Comparison of ENCODE assay signal across 26 mouse cellular contexts in the genomic region with DNA sequence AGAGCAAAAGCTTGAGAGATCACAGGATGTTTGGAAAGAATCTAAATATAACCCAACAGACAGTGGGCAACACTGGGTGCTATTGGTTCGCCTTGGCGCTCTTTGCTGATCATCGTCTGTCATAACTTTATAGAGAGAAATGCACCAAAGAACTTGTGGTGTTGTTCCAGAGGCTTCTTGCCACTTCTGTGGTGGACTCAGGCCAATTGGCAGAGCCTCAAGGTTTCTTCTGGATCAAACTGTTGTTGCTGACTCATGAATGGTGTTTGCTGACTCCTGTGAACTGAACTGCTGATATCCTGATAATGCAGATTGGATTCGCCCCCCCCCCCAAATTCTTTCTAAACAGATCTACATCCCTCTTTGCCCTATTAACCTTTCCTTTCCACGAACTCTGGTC. TPM values are rescaled to one million over a fixed set of nuclear protein-coding genes. Genes with fewer than 3 reads are reported as not detected.
DNase-seq lines count a peak whose midpoint lies in the region; ATAC-seq and TF ChIP-seq lines count a peak whose summit lies in the region.
"Had no signal": no experiment of that assay in that cellular context is flagged by ENCODE, and none has a peak within 500 bp of the region (broad histone marks: within the 10 kb centered on the region; RNA-seq: fewer than 3 reads in every experiment).

No protein-coding gene starts in this region.

- no peak for ATAC-seq in forebrain, embryonic 13.5 days
- ATAC-seq: forebrain, postnatal 0 days; hindbrain, postnatal 0 days; intestine, embryonic 15.5 days; midbrain, embryonic 15.5 days had no signal

- H3K27me3 ChIP-seq in forebrain, embryonic 13.5 days, result no peaks in the 10 kb centered on the region
- H3K27me3 ChIP-seq: heart, embryonic 15.5 days; hindbrain, embryonic 12.5 days; intestine, embryonic 15.5 days; kidney, embryonic 15.5 days; limb, embryonic 15.5 days; liver, embryonic 15.5 days; midbrain, embryonic 15.5 days; neural tube, embryonic 15.5 days; stomach, embryonic 15.5 days had no signal

- 90% methylated on average over 5 of the region's 5 CpGs for WGBS in forebrain, embryonic 13.5 days

- peak; percentile 31 to 85 for DNase-seq in adrenal gland, adult (ENCODE audit: inconsistent age in 2 of 2, low spot score in 1 of 2)
- DNase-seq in adrenal gland, postnatal 4 days (ENCODE audit: low spot score in 2 of 2), result no peak
- peak; percentile 16 to 21 for DNase-seq in layer of hippocampus, postnatal 10 days (ENCODE audit: low spot score in 2 of 2)
- DNase-seq in layer of hippocampus, adult 2 months (ENCODE audit: low spot score in 2 of 2), result no peak
- peak; percentile 61 for DNase-seq in adrenal gland, postnatal 10 days
- no peak for DNase-seq in retina, postnatal 1 day
- DNase-seq: cerebellum, adult 8-10 months; forebrain, postnatal 0 days; gastrocnemius, postnatal 14 days; heart, postnatal 36 days; lung, embryonic 14.5 days; lung, postnatal 14 days; right cerebral cortex, postnatal 25 days had no signal

- H3K9me3 ChIP-seq in forebrain, embryonic 13.5 days (replicated peaks), result no peaks in the 10 kb centered on the region
- H3K9me3 ChIP-seq: heart, embryonic 15.5 days; hindbrain, embryonic 12.5 days; intestine, embryonic 15.5 days; kidney, embryonic 15.5 days; limb, embryonic 10.5 days; limb, embryonic 15.5 days; liver, embryonic 15.5 days; midbrain, embryonic 15.5 days; neural tube, embryonic 15.5 days; stomach, embryonic 15.5 days had no signal

- no peak overlapping the region for H3K27ac ChIP-seq in layer of hippocampus, adult 2 months
- no peak overlapping the region for H3K27ac ChIP-seq in forebrain, embryonic 13.5 days
- H3K27ac ChIP-seq: heart, embryonic 15.5 days; hindbrain, embryonic 12.5 days; hindbrain, postnatal 0 days; intestine, embryonic 15.5 days; kidney, embryonic 15.5 days; limb, embryonic 10.5 days; limb, embryonic 15.5 days; liver, embryonic 15.5 days; midbrain, embryonic 15.5 days; neural tube, embryonic 15.5 days; stomach, embryonic 15.5 days had no signal

- no peak for TF ChIP-seq CTCF in layer of hippocampus, adult 2 months (conservative IDR thresholded peaks at IDR 0.05)

- no peak overlapping the region for H3K9ac ChIP-seq in forebrain, embryonic 13.5 days
- H3K9ac ChIP-seq: forebrain, postnatal 0 days; heart, embryonic 15.5 days; hindbrain, embryonic 12.5 days; intestine, embryonic 15.5 days; kidney, embryonic 15.5 days; limb, embryonic 15.5 days; liver, embryonic 15.5 days; lung, embryonic 14.5 days; midbrain, embryonic 15.5 days; neural tube, embryonic 15.5 days; stomach, embryonic 15.5 days had no signal

- H3K4me2 ChIP-seq in forebrain, embryonic 13.5 days, result no peak overlapping the region
- H3K4me2 ChIP-seq: heart, embryonic 15.5 days; hindbrain, embryonic 12.5 days; intestine, embryonic 15.5 days; kidney, embryonic 15.5 days; limb, embryonic 15.5 days; liver, embryonic 15.5 days; lung, embryonic 14.5 days; midbrain, embryonic 15.5 days; neural tube, embryonic 15.5 days; stomach, embryonic 15.5 days had no signal

- H3K4me1 ChIP-seq in forebrain, embryonic 13.5 days, result no peaks in the 10 kb centered on the region
- H3K4me1 ChIP-seq: heart, embryonic 15.5 days; hindbrain, embryonic 12.5 days; intestine, embryonic 15.5 days; kidney, embryonic 15.5 days; limb, embryonic 10.5 days; limb, embryonic 15.5 days; liver, embryonic 15.5 days; midbrain, embryonic 15.5 days; neural tube, embryonic 15.5 days; stomach, embryonic 15.5 days had no signal

- H3K4me3 ChIP-seq in layer of hippocampus, adult 2 months, result no peak overlapping the region
- no peak overlapping the region for H3K4me3 ChIP-seq in forebrain, embryonic 13.5 days
- H3K4me3 ChIP-seq: erythroblast, embryonic 14.5 days; heart, embryonic 15.5 days; hindbrain, embryonic 12.5 days; intestine, embryonic 15.5 days; kidney, embryonic 15.5 days; limb, embryonic 10.5 days; limb, embryonic 15.5 days; liver, embryonic 15.5 days; midbrain, embryonic 15.5 days; neural tube, embryonic 15.5 days; stomach, embryonic 15.5 days had no signal

- H3K36me3 ChIP-seq in forebrain, embryonic 13.5 days (ENCODE audit: poor library complexity, severe bottlenecking), result no peaks in the 10 kb centered on the region
- H3K36me3 ChIP-seq: heart, embryonic 15.5 days; hindbrain, embryonic 12.5 days; intestine, embryonic 15.5 days; kidney, embryonic 15.5 days; limb, embryonic 10.5 days; limb, embryonic 15.5 days; liver, embryonic 15.5 days; midbrain, embryonic 15.5 days; neural tube, embryonic 15.5 days; stomach, embryonic 15.5 days had no signal

RNA-seq across cellular contexts. Expression of a gene that starts 38.5 kb away (rescaled TPM):
- 10 to 100 TPM; 55.7 to 61.7 TPM for total RNA-seq in adrenal gland, postnatal 4 days (2021)
- 10 to 100 TPM; 45.8 to 46.0 TPM for total RNA-seq in layer of hippocampus, postnatal 10 days (2021)
- total RNA-seq in layer of hippocampus, adult 2 months (2021), result 10 to 100 TPM; 38.0 to 39.6 TPM
- total RNA-seq in adrenal gland, postnatal 10 days (2021), result 10 to 100 TPM; 41.4 to 42.8 TPM
- 48.1 and 55.5 TPM in 2 replicates for polyA plus RNA-seq in forebrain, embryonic 13.5 days (2015; fragmentation: Nextera tagmentation; extraction: Ambion mirVana)

Comparison
In these comparisons a context has a peak if more than half of its experiments do, and no peak if none do; other contexts are left out.
1. DNase-seq: peak in adrenal gland, adult (2 of 2), layer of hippocampus, postnatal 10 days (2 of 2) and adrenal gland, postnatal 10 days (single experiment); none in adrenal gland, postnatal 4 days (0 of 2), layer of hippocampus, adult 2 months (0 of 2) and retina, postnatal 1 day (single experiment).